Mouse (Mus musculus): ENCODE measurements around the gene Rhox3h. TPM values are rescaled to one million over a fixed set of nuclear protein-coding genes. Genes with fewer than 3 reads are reported as not detected.
"Not testable (repeated sequence)": the region's sequence is repeated elsewhere in the genome, so short reads cannot be mapped to it uniquely, and the experiment has no call there.

Rhox3h gene
- not detected for polyA plus RNA-seq (2017; shearing (Covaris generic))

DNA sequence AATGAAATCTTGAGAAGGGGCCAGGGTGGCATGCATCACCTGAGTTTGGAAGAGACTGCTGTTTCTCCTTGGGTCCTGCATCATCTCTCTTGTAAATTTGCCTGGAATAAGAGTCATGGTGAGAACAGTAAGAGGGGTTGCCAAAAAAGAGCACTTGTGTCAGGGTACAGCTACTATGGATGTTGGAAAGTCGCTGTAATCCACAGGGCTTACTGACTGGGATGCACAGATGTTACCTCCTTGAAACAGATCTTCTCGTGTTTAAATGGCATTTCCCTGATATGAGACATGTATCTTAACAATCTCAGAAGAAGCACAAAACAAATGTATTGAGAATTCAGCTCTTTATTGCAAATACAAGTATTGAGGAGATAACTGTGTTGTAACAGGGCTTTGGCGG is at the start of gene Rhox3h:
Gene Rhox3h, minus strand, starts transcription at position 101 of the 400 bp plus-strand sequence.
- not testable (repeated sequence) for ATAC-seq

DNA sequence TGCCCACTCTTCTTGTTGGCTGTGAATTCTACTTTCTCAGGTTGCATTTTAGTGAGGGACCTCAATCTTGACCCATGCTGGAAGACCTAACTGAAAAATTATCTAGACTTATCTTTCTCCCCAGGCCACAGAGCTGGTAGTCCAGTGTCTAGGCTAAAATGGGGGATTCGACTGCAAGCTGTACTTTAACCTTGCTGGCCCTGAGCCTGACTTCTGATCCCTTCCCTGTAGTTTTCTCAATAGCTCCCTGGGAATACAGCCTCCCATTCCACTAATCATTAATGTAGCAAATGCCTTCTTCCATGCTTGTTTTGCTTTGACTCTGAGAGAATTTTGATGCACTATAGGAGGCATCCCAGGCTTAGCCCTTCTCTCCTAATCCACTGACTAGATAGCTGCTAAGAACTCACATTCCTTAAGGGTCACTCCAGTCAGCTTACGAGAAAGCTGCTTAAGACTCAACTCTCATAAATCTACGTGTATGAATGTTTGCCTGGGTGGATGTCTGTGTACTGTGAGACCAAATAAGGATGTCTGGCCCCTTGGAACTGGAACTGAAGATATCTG is 33.3 kb upstream of the Rhox3h start:
- ATAC-seq: no peak

DNA sequence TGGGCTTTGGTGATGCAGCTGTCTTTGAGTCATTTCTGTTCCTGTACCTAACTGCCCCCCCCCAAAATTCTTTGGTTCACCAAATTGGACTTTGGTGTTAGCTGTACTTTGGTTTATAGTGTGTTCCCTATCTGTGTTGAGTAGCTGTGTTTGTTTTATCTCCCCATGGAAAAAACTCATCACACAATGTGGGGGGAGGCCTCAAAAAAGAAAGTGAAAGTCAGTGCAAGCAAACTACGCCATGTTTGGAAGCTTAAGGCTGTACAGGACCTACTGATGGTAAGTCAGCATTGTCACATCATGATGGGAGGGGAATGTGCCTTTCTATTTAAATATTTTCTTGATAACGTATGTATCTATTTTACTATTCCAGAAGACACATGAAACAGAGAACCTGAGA is 23.7 kb upstream of the Rhox3h start:
- no peak for ATAC-seq

DNA sequence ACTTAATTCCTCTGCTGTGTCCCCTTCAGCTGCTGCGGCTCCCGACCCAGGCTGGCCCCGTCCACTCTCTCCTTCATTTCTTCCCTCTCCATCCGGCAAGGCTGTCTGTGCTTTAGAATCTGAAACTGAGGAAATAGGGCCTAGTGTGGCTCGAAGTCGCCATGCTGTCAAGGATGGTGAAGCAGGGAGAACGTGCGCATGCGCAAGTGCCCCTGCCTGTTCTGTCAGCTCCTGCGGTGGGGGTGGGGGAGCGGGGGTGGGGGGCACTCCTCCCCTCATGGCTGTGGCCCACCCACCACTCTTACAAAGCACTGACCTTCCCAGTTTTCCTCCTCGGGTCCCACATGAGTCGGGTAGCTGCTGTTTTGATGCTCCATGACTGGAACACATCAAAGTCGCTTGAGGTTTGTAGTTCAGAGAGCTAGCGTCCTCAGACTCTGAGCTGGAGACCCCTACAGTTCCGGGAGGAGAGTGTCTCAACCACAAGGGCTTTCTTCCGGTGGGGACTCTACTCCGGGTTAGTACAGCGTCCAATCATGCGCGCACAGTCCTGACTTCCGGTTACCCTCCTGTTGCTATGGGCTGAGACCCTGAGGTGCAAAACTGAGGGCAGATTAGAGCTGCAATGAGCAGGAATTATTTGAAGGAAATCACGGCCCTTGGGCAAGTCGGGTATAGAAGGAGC is 14.6 kb upstream of the Rhox3h start:
- no peak for ATAC-seq

DNA sequence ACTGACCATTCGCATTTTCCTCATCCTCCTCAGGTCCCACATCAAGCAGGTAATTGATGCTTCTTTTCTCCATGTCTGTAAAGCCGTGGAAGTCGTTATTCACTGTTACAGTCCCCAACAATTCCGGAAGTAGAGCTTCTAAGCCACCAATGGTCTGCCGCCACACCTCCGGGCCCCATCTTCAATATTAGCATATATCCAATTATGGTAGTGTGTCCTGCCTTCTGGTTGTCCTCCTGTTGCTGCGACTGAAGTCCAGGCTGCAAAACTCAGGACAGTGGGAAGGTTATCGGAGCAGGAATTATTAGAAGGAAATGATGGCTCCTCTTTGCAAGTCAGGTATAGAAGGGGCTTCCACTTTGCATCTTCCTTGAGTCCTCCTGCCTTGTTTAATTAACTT is 4.6 kb upstream of the Rhox3h start, which contains the start of gene Rhox2h:
Gene Rhox2h, minus strand, starts transcription at position 101 of the 400 bp plus-strand sequence.
- not testable (repeated sequence) for ATAC-seq

DNA sequence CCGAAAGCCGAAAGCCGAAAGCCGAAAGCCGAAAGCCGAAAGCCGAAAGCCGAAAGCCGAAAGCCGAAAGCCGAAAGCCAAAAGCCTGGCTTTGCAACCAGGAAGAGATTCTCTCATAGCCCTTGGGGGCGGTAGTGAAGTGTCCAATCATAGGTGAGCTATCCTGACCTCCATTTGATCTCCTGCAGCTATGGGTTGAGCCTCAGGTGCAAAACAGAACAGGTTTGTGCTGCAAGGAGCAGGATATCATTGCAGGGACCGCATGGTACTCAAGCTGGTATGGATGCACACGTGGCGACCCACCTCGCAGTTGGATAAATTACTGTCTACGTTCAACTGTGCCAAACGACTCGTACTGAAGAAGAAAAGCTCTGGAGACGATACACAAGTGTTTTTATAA is 17.3 kb downstream of the Rhox3h start, which contains the start of gene Rhox4g:
Gene Rhox4g, minus strand, starts transcription at position 101 of the 400 bp plus-strand sequence.
- ATAC-seq: not testable (repeated sequence)

DNA sequence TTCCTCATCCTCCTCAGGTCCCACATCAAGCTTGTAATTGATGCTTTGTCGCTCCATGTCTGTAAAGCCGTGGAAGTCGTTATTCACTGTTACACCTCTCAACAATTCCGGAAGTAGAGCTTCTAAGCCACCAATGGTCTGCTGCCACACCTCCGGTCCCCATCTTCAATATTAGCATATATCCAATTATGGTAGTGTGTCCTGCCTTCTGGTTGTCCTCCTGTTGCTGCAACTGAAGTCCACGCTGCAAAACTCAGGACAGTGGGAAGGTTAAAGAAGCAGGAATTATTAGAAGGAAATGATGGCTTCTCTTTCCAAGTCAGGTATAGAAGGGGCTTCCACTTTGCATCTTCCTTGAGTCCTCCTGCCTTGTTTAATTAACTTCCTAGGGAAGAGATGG is 25.2 kb downstream of the Rhox3h start, which contains the start of gene Rhox2g:
Gene Rhox2g, minus strand, starts transcription at position 101 of the 400 bp plus-strand sequence.
- ATAC-seq: not testable (repeated sequence)

DNA sequence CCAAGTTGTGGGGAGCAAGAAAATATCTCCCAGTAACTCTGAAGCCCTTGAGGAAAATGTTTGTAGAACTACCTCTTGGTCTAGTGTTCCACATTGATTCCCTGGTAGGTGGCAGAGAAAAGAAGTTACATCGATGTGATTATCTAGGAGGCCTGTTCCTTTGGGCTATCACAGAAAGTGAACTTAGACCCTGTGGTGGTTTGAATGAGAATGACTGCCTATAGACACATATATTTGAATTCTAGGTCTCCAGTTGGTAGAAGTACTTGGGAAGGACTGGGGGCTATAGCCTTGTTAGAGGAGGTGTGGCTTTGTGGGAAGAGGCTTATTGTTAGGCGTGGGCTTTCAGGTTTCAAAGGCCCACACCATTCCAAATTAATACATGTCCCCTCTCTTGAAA is 40.1 kb downstream of the Rhox3h start, which contains the start of gene Rhox3g:
Gene Rhox3g, minus strand, starts transcription at position 101 of the 400 bp plus-strand sequence.
- not testable (repeated sequence) for ATAC-seq

Other genes with a start within 250 kb of the Rhox3h start
- gene Rhox4b, start 236.3 kb downstream of the Rhox3h start, polyA plus RNA-seq (2017; shearing (Covaris generic)): under 1 TPM in 1 of 2 experiments, not detected in 1; 0.33 TPM
- not detected for gene Rhox2c, start 215.1 kb downstream of the Rhox3h start, polyA plus RNA-seq (2017; shearing (Covaris generic))
- not detected for gene Rhox3c, start 210.2 kb downstream of the Rhox3h start, polyA plus RNA-seq (2017; shearing (Covaris generic))
- gene Rhox4c, start 188.4 kb downstream of the Rhox3h start, polyA plus RNA-seq (2017; shearing (Covaris generic)): not detected
- not detected for gene Rhox2d, start 175.3 kb downstream of the Rhox3h start, polyA plus RNA-seq (2017; shearing (Covaris generic))
- gene Rhox4d, start 154.4 kb downstream of the Rhox3h start, polyA plus RNA-seq (2017; shearing (Covaris generic)): under 1 TPM in 1 of 2 experiments, not detected in 1; 0.27 TPM
- not detected for gene Rhox2e, start 138.3 kb downstream of the Rhox3h start, polyA plus RNA-seq (2017; shearing (Covaris generic))
- not detected for gene Rhox3e, start 126.7 kb downstream of the Rhox3h start, polyA plus RNA-seq (2017; shearing (Covaris generic))
- not detected for gene Rhox4e, start 111.4 kb downstream of the Rhox3h start, polyA plus RNA-seq (2017; shearing (Covaris generic))
- gene Rhox2f, start 97.4 kb downstream of the Rhox3h start, polyA plus RNA-seq (2017; shearing (Covaris generic)): not detected
- gene Rhox3f, start 87.8 kb downstream of the Rhox3h start, polyA plus RNA-seq (2017; shearing (Covaris generic)): not detected
- gene Rhox4f, start 61.1 kb downstream of the Rhox3h start, polyA plus RNA-seq (2017; shearing (Covaris generic)): under 1 TPM in 1 of 2 experiments, not detected in 1; 0.45 TPM
- not detected for gene Rhox3g, start 40.2 kb downstream of the Rhox3h start, polyA plus RNA-seq (2017; shearing (Covaris generic))
- not detected for gene Rhox2g, start 25.3 kb downstream of the Rhox3h start, polyA plus RNA-seq (2017; shearing (Covaris generic))
- gene Rhox4g, start 17.4 kb downstream of the Rhox3h start, polyA plus RNA-seq (2017; shearing (Covaris generic)): not detected
- gene Rhox2h, start 4.5 kb upstream of the Rhox3h start, polyA plus RNA-seq (2017; shearing (Covaris generic)): not detected
- gene Rhox5, start 136.1 kb upstream of the Rhox3h start, polyA plus RNA-seq (2017; shearing (Covaris generic)): not detected
- gene Rhox6, start 158.1 kb upstream of the Rhox3h start, polyA plus RNA-seq (2017; shearing (Covaris generic)): not detected
- gene Rhox7a, start 162.9 kb upstream of the Rhox3h start, polyA plus RNA-seq (2017; shearing (Covaris generic)): not detected
- gene Rhox8, start 210.2 kb upstream of the Rhox3h start, polyA plus RNA-seq (2017; shearing (Covaris generic)): under 1 TPM in 1 of 2 experiments, not detected in 1; 0.46 TPM
- not detected for gene Rhox7b, start 228.5 kb upstream of the Rhox3h start, polyA plus RNA-seq (2017; shearing (Covaris generic))
- gene Rhox9, start 233.0 kb upstream of the Rhox3h start, polyA plus RNA-seq (2017; shearing (Covaris generic)): not detected